Comparison of ENCODE assay signal across 15 mouse cellular contexts in genomic region chr14:120294480-120294879, GRCm38 (mm10). TPM values are rescaled to one million over a fixed set of nuclear protein-coding genes. Genes with fewer than 3 reads are reported as not detected.
A peak's percentile ranks its signal among the peaks of the same experiment; 100 is the strongest.
DNase-seq lines count a peak whose midpoint lies in the region; ATAC-seq and TF ChIP-seq lines count a peak whose summit lies in the region.
"Had no signal": no experiment of that assay in that cellular context is flagged by ENCODE, and none has a peak within 500 bp of the region (broad histone marks: within the 10 kb centered on the region; RNA-seq: fewer than 3 reads in every experiment).

No protein-coding gene starts in this region.

- H3K4me2 ChIP-seq in heart, embryonic 16.5 days (ENCODE audit: low read depth, low read length): no peak overlapping the region
- no peak overlapping the region for H3K4me2 ChIP-seq in midbrain, embryonic 11.5 days

- no peak for DNase-seq in cerebellum, adult 2 months
- DNase-seq in layer of hippocampus, adult 2 months (ENCODE audit: low spot score in 2 of 2): no peak
- no peak for DNase-seq in layer of hippocampus, adult 8-10 months (ENCODE audit: low spot score in 2 of 2)
- no peak for DNase-seq in urinary bladder, postnatal 4 days (ENCODE audit: low spot score in 2 of 2)
- no peak for DNase-seq in midbrain, embryonic 11.5 days (ENCODE audit: low spot score, missing footprints)
- DNase-seq: adrenal gland, adult 2 months; cerebellum, postnatal 36 days; gastrocnemius, postnatal 36 days; left cerebral cortex, postnatal 4 days had no signal

- H3K36me3 ChIP-seq in heart, embryonic 16.5 days (ENCODE audit: control insufficient read depth, insufficient read depth): peaks cover 6% of the 10 kb centered on the region; the same call in 1 of the 2 replicates
- H3K36me3 ChIP-seq in midbrain, embryonic 11.5 days (ENCODE audit: control insufficient read depth, insufficient read depth, low read length): no peaks in the 10 kb centered on the region

- H3K9ac ChIP-seq in heart, embryonic 16.5 days (ENCODE audit: low read length): no peak overlapping the region
- no peak overlapping the region for H3K9ac ChIP-seq in midbrain, embryonic 11.5 days (ENCODE audit: low read length)

- TF ChIP-seq POLR2A in cerebellum, adult 2 months (IDR thresholded peaks at IDR 0.05; ENCODE audit: borderline replicate concordance, insufficient read depth, low read length): no peak

- no peak overlapping the region for H3K4me3 ChIP-seq in cerebellum, adult 2 months (replicated peaks; ENCODE audit: insufficient read depth, low read depth, low read length)
- no peak overlapping the region for H3K4me3 ChIP-seq in layer of hippocampus, adult 2 months
- H3K4me3 ChIP-seq in heart, embryonic 16.5 days (ENCODE audit: low read length): no peak overlapping the region
- H3K4me3 ChIP-seq in midbrain, embryonic 11.5 days (ENCODE audit: low read depth, low read length): no peak overlapping the region
- H3K4me3 ChIP-seq: megakaryocyte, embryonic 14.5 days had no signal

- no peak for ATAC-seq in cerebellum, adult (ENCODE audit: insufficient number of reproducible peaks, low FRiP score, low TSS enrichment)
- peak; percentile 6 for ATAC-seq in CD4-positive, CD25-positive, alpha-beta regulatory T cell, adult 4 months
- ATAC-seq in heart, embryonic 16.5 days (replicated peaks; ENCODE audit: extremely low read depth, insufficient read depth, low FRiP score): no peak
- ATAC-seq in midbrain, embryonic 11.5 days (ENCODE audit: low FRiP score): no peak
- ATAC-seq: forebrain, embryonic 16.5 days; hindbrain, embryonic 16.5 days had no signal

- H3K9me3 ChIP-seq in heart, embryonic 16.5 days (replicated peaks; ENCODE audit: control insufficient read depth, low read length): no peaks in the 10 kb centered on the region
- no peaks in the 10 kb centered on the region for H3K9me3 ChIP-seq in midbrain, embryonic 11.5 days (ENCODE audit: control insufficient read depth, low read length)
- H3K9me3 ChIP-seq: megakaryocyte, embryonic 14.5 days had no signal

- 75% methylated on average over 6 of the region's 6 CpGs for WGBS in cerebellum, adult 2 months
- 74% methylated on average over 6 of the region's 6 CpGs for WGBS in heart, embryonic 16.5 days
- WGBS in midbrain, embryonic 11.5 days: 93% methylated on average over 6 of the region's 6 CpGs

- H3K27ac ChIP-seq in cerebellum, adult 2 months (ENCODE audit: insufficient read depth, low read length): peak overlapping the region; percentile 23; the same call in 1 of the 2 replicates
- peak overlapping the region; percentile 86 for H3K27ac ChIP-seq in layer of hippocampus, adult 2 months
- peak overlapping the region; percentile 88 for H3K27ac ChIP-seq in heart, embryonic 16.5 days (ENCODE audit: low read length)
- no peak overlapping the region for H3K27ac ChIP-seq in midbrain, embryonic 11.5 days (ENCODE audit: low read depth, low read length)

- TF ChIP-seq CTCF in cerebellum, adult 2 months (IDR thresholded peaks at IDR 0.05; ENCODE audit: borderline replicate concordance, insufficient read depth, low read depth, low read length): no peak
- TF ChIP-seq CTCF in layer of hippocampus, adult 2 months (conservative IDR thresholded peaks at IDR 0.05): no peak

- no peaks in the 10 kb centered on the region for H3K27me3 ChIP-seq in cerebellum, adult 2 months (ENCODE audit: control insufficient read depth, insufficient read depth, low read length)
- no peaks in the 10 kb centered on the region for H3K27me3 ChIP-seq in heart, embryonic 16.5 days (ENCODE audit: control insufficient read depth, insufficient read depth, low read length)
- H3K27me3 ChIP-seq in midbrain, embryonic 11.5 days (ENCODE audit: control insufficient read depth, insufficient read depth, low read length): no peaks in the 10 kb centered on the region
- H3K27me3 ChIP-seq: megakaryocyte, embryonic 14.5 days had no signal

- peaks cover 22% of the 10 kb centered on the region for H3K4me1 ChIP-seq in cerebellum, adult 2 months (ENCODE audit: control insufficient read depth, insufficient read depth, low read length)
- peaks cover 85% of the 10 kb centered on the region for H3K4me1 ChIP-seq in heart, embryonic 16.5 days (ENCODE audit: control insufficient read depth, insufficient read depth, low read length)
- no peaks in the 10 kb centered on the region for H3K4me1 ChIP-seq in midbrain, embryonic 11.5 days (ENCODE audit: control insufficient read depth, insufficient read depth, low read length)

RNA-seq across cellular contexts. Expression of gene Mbnl2, which starts 19.0 kb away (rescaled TPM):
- polyA plus RNA-seq in cerebellum, adult 2 months (2012; rRNA removed): 163 and 176 TPM in 2 replicates
- total RNA-seq in layer of hippocampus, adult 2 months (2021): 100 to 1,000 TPM; 244 to 250 TPM
- 100 to 1,000 TPM; 203 to 270 (median 247) TPM for total RNA-seq in layer of hippocampus, adult 8-10 months (2022)
- polyA plus RNA-seq in CD4-positive, CD25-positive, alpha-beta regulatory T cell, adult 4 months (2017; shearing (Covaris generic)): 10 to 100 TPM; 50.7 to 52.1 TPM
- 129 and 142 TPM in 2 replicates for polyA plus RNA-seq in heart, embryonic 16.5 days (2015; fragmentation: Nextera tagmentation; extraction: Ambion mirVana)
- polyA plus RNA-seq in midbrain, embryonic 11.5 days (2014; fragmentation: Nextera tagmentation; extraction: Ambion mirVana): 36.4 and 40.8 TPM in 2 replicates
